ENCODE assay signal across 7 mouse cellular contexts in the genomic region with DNA sequence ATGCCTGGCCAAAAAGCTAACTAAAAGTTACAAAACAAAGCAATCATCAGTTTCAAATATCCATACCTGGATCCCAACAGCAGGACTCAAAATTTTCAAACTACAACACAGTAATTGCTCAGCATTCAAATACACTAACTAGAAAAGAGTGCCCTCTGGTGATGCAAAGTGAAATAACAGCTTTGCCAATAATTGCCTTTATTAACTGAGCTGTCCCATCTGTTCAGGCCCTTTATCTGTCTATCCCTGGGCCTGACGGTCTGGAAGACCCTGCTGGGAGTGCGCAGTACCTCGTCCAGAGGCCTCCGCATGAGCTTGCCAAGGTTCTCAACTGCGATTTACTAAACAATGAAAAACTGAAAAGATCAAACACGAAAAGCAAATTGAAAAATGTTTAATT. TPM values are rescaled to one million over a fixed set of nuclear protein-coding genes. Genes with fewer than 3 reads are reported as not detected.
DNase-seq lines count a peak whose midpoint lies in the region; ATAC-seq and TF ChIP-seq lines count a peak whose summit lies in the region.

No protein-coding gene starts in this region.

- DNase-seq in right cerebral cortex, adult 2 months (ENCODE audit: low spot score in 2 of 2): peak; percentile 17 to 57
- DNase-seq in right cerebral cortex, adult 18-20 months: no peak
- peak; percentile 51 for DNase-seq in ZHBTc4 (ENCODE audit: low read depth, low spot score)
- peak; percentile 79 for DNase-seq in kidney, postnatal 0 days (ENCODE audit: low spot score)
- DNase-seq in lung, postnatal 14 days: peak; percentile 39
- DNase-seq in stomach, postnatal 0 days (ENCODE audit: low spot score): no peak

- H3K9me3 ChIP-seq in kidney, postnatal 0 days (replicated peaks; ENCODE audit: low read length): no peaks in the 10 kb centered on the region
- H3K9me3 ChIP-seq in stomach, postnatal 0 days (ENCODE audit: control insufficient read depth, low read length): no peaks in the 10 kb centered on the region

- no peaks in the 10 kb centered on the region for H3K4me1 ChIP-seq in kidney, postnatal 0 days (replicated peaks; ENCODE audit: insufficient read depth, low read length)
- H3K4me1 ChIP-seq in stomach, postnatal 0 days (replicated peaks; ENCODE audit: control insufficient read depth, insufficient read depth): no peaks in the 10 kb centered on the region

- H3K27me3 ChIP-seq in kidney, postnatal 0 days (ENCODE audit: insufficient read depth, low read length): no peaks in the 10 kb centered on the region
- no peaks in the 10 kb centered on the region for H3K27me3 ChIP-seq in stomach, postnatal 0 days (ENCODE audit: control insufficient read depth, insufficient read depth, low read length)

- H3K36me3 ChIP-seq in kidney, postnatal 0 days (ENCODE audit: insufficient read depth, low read length): no peaks in the 10 kb centered on the region
- H3K36me3 ChIP-seq in stomach, postnatal 0 days (ENCODE audit: control insufficient read depth, insufficient read depth, low read length): peaks cover 2% of the 10 kb centered on the region; the same call in 1 of the 2 replicates

- H3K27ac ChIP-seq in kidney, postnatal 0 days: no peak overlapping the region
- H3K27ac ChIP-seq in stomach, postnatal 0 days (replicated peaks): no peak overlapping the region

- peak; percentile 62; the same call in 1 of the 2 replicates for ATAC-seq in common myeloid progenitor, adult 5-6 weeks (replicated peaks; ENCODE audit: low read depth, poor library complexity, severe bottlenecking)
- no peak for ATAC-seq in kidney, postnatal 0 days (replicated peaks; ENCODE audit: low FRiP score, low read depth)
- no peak for ATAC-seq in stomach, postnatal 0 days (ENCODE audit: low FRiP score, low TSS enrichment)

- no peak overlapping the region for H3K4me2 ChIP-seq in kidney, postnatal 0 days (ENCODE audit: low read length)
- H3K4me2 ChIP-seq in stomach, postnatal 0 days (replicated peaks; ENCODE audit: low read depth): no peak overlapping the region

- TF ChIP-seq CTCF in kidney, postnatal 0 days (IDR thresholded peaks at IDR 0.05; ENCODE audit: low read depth): peak; percentile 73
- peak; percentile 82 for TF ChIP-seq CTCF in stomach, postnatal 0 days (IDR thresholded peaks at IDR 0.05; ENCODE audit: low read depth)

- H3K9ac ChIP-seq in kidney, postnatal 0 days (ENCODE audit: low read depth, low read length): no peak overlapping the region
- H3K9ac ChIP-seq in stomach, postnatal 0 days (ENCODE audit: low read length): no peak overlapping the region

- no peak for TF ChIP-seq EP300 in stomach, postnatal 0 days (optimal IDR thresholded peaks at IDR 0.05)

- H3K4me3 ChIP-seq in kidney, postnatal 0 days (replicated peaks; ENCODE audit: low read depth, low read length): no peak overlapping the region
- H3K4me3 ChIP-seq in stomach, postnatal 0 days (ENCODE audit: low read depth, low read length): no peak overlapping the region

- WGBS in kidney, postnatal 0 days: 49% methylated on average over 6 of the region's 6 CpGs
- 32% methylated on average over 6 of the region's 6 CpGs for WGBS in stomach, postnatal 0 days

RNA-seq across cellular contexts. Expression of a gene that starts 58.1 kb away (rescaled TPM):
- 63.7 and 75.1 TPM in 2 replicates for total RNA-seq in common myeloid progenitor, adult 5-6 weeks (2017)
- 2.9 and 4.4 TPM in 2 replicates for polyA plus RNA-seq in kidney, postnatal 0 days (2015; fragmentation: Nextera tagmentation; extraction: Ambion mirVana)
- polyA plus RNA-seq in stomach, postnatal 0 days (2015; fragmentation: Nextera tagmentation; extraction: Ambion mirVana): 1.5 and 2.0 TPM in 2 replicates

RNA-seq across cellular contexts. Expression of a gene that starts 58.3 kb away (rescaled TPM):
- not detected in 2 replicates for total RNA-seq in common myeloid progenitor, adult 5-6 weeks (2017)
- polyA plus RNA-seq in kidney, postnatal 0 days (2015; fragmentation: Nextera tagmentation; extraction: Ambion mirVana): 1.6 TPM in 2 replicates
- 0.23 and 0.32 TPM in 2 replicates for polyA plus RNA-seq in stomach, postnatal 0 days (2015; fragmentation: Nextera tagmentation; extraction: Ambion mirVana)

Comparison
In these comparisons a context has a peak if more than half of its experiments do, and no peak if none do; other contexts are left out.
1. DNase-seq: peak in right cerebral cortex, adult 2 months (2 of 2), ZHBTc4 (single experiment), kidney, postnatal 0 days (single experiment) and lung, postnatal 14 days (single experiment); none in right cerebral cortex, adult 18-20 months (single experiment) and stomach, postnatal 0 days (single experiment).